Mouse (Mus musculus) stomach, postnatal 0 days (tissue): ENCODE data around the gene Il18. TPM values are rescaled to one million over a fixed set of nuclear protein-coding genes. Genes with fewer than 3 reads are reported as not detected.

Experiments used
- ATAC-seq: fragments of 200-750 bp; cut with Nextera tagmentation; 2 replicates; pipeline ENCODE4 v1.8.0; 2017; ENCODE audit not compliant: low FRiP score, low TSS enrichment
- DNase-seq: peaks from one replicate; pipeline ENCODE4 v3.0.0-alpha.2; 2016; ENCODE audit warnings: low spot score
- H3K27ac ChIP-seq: fragments of 300-500 bp; sonication (generic); replicated peaks from 2 replicates; pipeline ENCODE4 v1.5.1; 2014; ENCODE audit warnings: mild to moderate bottlenecking, control low read depth
- H3K27me3 ChIP-seq: fragments of 300-500 bp; sonication (generic); 2 replicates; pipeline ENCODE4 v1.6.1; 2014; ENCODE audit warnings: low read length; ENCODE audit not compliant: control insufficient read depth, insufficient read depth
- H3K36me3 ChIP-seq: fragments of 300-500 bp; sonication (generic); 2 replicates; pipeline ENCODE4 v1.6.1; 2014; ENCODE audit warnings: low read length, mixed read lengths; ENCODE audit not compliant: control insufficient read depth, insufficient read depth
- H3K4me1 ChIP-seq: fragments of 300-500 bp; sonication (generic); replicated peaks from 2 replicates; pipeline ENCODE4 v1.6.1; 2014; ENCODE audit warnings: antibody characterized with exemption; ENCODE audit not compliant: control insufficient read depth, insufficient read depth
- H3K4me2 ChIP-seq: fragments of 300-500 bp; sonication (generic); replicated peaks from 2 replicates; pipeline ENCODE4 v1.6.1; 2014; ENCODE audit warnings: low read depth, mild to moderate bottlenecking, control low read depth, moderate library complexity
- H3K4me3 ChIP-seq: fragments of 300-500 bp; sonication (generic); 2 replicates; pipeline ENCODE4 v1.5.1; 2014; ENCODE audit warnings: low read depth, low read length, control low read depth
- H3K9ac ChIP-seq: fragments of 300-500 bp; sonication (generic); 2 replicates; pipeline ENCODE4 v1.6.1; 2014; ENCODE audit warnings: mild to moderate bottlenecking, low read length, control low read depth, mixed read lengths
- H3K9me3 ChIP-seq: fragments of 300-500 bp; sonication (generic); 2 replicates; pipeline ENCODE4 v1.6.1; 2016; ENCODE audit warnings: low read length; ENCODE audit not compliant: control insufficient read depth
- CTCF ChIP-seq: IDR thresholded peaks from 2 replicates; pipeline ENCODE4 v1.5.1; 2016; ENCODE audit warnings: antibody characterized with exemption, low read depth, mild to moderate bottlenecking, moderate library complexity
- EP300 ChIP-seq: optimal IDR thresholded peaks from 2 replicates; pipeline ENCODE3; 2016; ENCODE audit warnings: antibody characterized with exemption
- WGBS: fragments of 180-500 bp; shearing (Covaris S2); extraction: QIAGEN DNeasy Blood & Tissue Kit; methylation state at CpG from one replicate; pipeline ENCODE4 v1.1.7; 2014; 5-methylcytosine and 5-hydroxymethylcytosine counted together
- polyA plus RNA-seq: library from polyadenylated mRNA; unstranded; fragments of >200 nt; fragmentation: Nextera tagmentation; extraction: Ambion mirVana; gene quantifications from 2 replicates; pipeline ENCODE4 v1.2.1, GENCODE M21; 2015

The Il18 gene
- polyA plus RNA-seq, 1 experiment from 2014 or later, result 290 TPM

DNA sequence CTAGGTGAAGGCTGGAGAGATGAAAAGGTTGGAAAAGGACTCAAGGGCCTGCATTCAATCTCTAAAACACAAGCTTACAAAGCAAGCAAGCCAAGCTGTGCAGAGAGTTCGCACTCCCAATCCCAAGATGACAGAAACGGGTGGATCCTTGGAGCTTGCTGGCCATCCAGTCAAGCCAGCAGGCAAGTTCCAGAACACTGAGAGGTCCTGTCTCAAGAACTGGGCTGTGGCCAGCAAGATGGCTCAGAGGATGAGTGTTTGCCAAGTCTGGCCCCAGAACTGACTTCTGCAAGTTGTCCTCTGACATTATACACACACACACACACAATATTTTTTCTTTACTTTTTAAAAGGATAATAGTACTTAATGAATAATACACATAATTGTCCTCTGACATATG lies 13.3 kb downstream of the Il18 start:
- Histone ChIP-seq H3K27me3 (no peaks in the 10 kb centered on the region), H3K36me3 (no peaks in the 10 kb centered on the region), H3K4me3 (no peak overlapping the region), H3K27ac (no peak overlapping the region), H3K9me3 (no peaks in the 10 kb centered on the region), H3K4me2 (no peak overlapping the region), H3K4me1 (no peaks in the 10 kb centered on the region), H3K9ac (no peak overlapping the region)
- TF ChIP-seq EP300 (no peak), CTCF (no peak)
- DNase-seq (no peak), ATAC-seq (no peak)
- 72% methylated on average over 2 of the region's 2 CpGs for WGBS

DNA sequence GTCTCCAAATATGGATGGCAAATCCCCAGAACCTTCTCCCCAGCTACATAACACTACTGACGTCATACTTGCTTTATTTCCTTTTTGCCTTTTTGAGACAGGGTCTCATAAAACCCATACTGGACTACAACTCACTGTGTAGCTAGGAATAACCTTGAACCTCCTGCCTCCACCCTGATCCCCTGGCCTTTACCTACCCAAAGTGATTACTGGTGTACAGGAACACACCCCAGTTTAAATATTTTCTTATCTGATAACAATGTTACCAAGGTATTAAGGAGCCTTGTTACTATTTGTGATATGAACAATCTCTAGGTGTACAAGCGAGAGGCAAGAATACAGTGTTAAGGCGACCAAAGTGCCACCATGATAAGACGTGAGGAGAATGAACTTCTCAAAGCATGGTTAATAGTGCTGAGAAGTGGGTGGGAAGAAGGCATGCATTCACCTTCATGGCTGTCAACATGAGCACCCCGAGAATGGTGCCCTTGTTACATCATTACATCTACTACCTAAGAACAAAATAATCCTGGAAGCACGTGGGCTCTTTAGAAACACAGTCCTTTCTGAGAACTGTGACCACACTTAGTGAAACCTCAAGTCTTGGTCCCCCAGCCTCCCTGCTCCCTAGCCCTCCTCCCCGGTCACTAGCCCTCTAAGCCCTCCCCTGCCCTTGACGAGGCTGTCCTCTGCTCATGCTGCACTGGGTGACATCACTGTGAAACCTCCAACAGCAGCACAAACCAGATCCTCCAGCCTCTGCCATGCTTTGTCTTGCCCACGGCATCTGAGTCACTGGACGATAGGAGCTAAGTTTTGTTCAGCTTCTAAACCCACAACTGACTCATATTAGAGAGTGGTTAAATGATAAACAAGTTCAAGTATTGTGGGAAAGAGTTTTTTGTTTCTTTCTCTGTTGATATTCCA lies 15.2 kb downstream of the Il18 start:
- Histone ChIP-seq H3K27ac (peak overlapping the region; percentile 71), H3K4me2 (no peak overlapping the region)
- ATAC-seq, result peak; percentile 93

DNA sequence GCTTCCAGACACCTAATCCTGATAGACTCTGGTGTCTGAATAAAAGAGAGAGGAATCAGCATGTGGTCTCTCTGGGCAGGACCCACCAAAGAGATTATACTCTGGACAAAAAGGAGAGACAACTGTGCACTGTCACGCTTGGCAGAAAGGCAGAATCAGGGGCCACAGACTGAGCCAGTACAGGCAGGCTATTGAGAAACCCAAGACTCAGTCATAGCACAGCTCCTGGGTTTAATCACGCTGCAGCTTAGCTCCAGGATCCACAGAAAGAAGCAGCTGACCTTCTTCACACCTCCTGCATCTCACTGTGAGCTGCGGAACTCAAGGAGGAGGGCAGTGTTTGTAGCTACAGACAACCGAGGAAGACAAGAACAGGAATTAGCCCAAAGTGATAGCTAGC lies 25.7 kb downstream of the Il18 start:
- no peaks in the 10 kb centered on the region for H3K27me3 ChIP-seq
- no peak overlapping the region for H3K4me2 ChIP-seq
- no peak overlapping the region for H3K4me3 ChIP-seq
- TF ChIP-seq EP300 (no peak), CTCF (no peak)
- no peak overlapping the region for H3K27ac ChIP-seq
- no peak for ATAC-seq
- no peak for DNase-seq
- no peaks in the 10 kb centered on the region for H3K36me3 ChIP-seq
- WGBS, result 33% methylated on average over 4 of the region's 4 CpGs
- H3K4me1 ChIP-seq, result no peaks in the 10 kb centered on the region
- H3K9ac ChIP-seq, result no peak overlapping the region
- no peaks in the 10 kb centered on the region for H3K9me3 ChIP-seq

More for the DNA sequence above, 15.2 kb downstream of the Il18 start:
- no peaks in the 10 kb centered on the region for H3K4me1 ChIP-seq
- H3K4me3 ChIP-seq, result no peak overlapping the region
- H3K9ac ChIP-seq, result no peak overlapping the region
- H3K9me3 ChIP-seq, result no peaks in the 10 kb centered on the region
- TF ChIP-seq CTCF, result no peak
- no peak for TF ChIP-seq EP300
- H3K27me3 ChIP-seq, result no peaks in the 10 kb centered on the region
- peak; percentile 68 for DNase-seq
- H3K36me3 ChIP-seq, result no peaks in the 10 kb centered on the region
- 57% methylated on average over 10 of the region's 10 CpGs for WGBS

DNA sequence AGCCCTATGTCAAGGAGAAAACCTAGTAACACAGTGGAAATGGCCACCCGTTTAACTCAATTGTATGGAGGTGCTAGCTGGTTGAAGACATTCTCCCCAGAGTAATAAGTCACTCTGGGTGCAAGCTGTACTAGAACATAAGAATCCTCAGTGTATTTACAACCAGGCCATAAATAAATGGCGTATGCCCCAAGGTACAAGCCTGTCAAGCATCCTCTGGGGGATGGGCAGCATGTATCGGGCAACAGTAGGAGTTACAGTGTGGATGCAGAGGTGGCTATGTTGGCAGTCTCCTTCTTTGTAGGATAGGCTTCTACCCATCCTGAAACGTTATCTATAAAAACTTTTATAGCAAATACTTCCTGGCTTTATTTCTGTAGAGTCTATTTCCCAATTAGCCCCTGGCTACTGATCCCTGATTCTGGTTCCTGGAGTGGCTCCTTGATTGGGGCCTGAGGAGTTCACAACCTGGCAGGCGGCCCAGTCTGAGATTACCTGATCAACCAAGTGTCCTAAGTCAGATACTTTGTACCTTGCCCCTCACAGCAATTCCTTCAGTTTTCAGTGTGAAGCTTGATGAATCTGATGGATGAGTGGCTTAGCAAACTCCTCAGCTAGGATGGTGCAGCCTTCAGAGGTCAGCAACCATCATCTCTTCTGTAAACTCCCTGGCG lies 30.7 kb downstream of the Il18 start:
- Histone ChIP-seq H3K4me3 (no peak overlapping the region), H3K4me1 (no peaks in the 10 kb centered on the region), H3K9me3 (no peaks in the 10 kb centered on the region), H3K27ac (no peak overlapping the region), H3K9ac (no peak overlapping the region), H3K36me3 (no peaks in the 10 kb centered on the region), H3K4me2 (no peak overlapping the region), H3K27me3 (no peaks in the 10 kb centered on the region)
- WGBS, result 68% methylated on average over 6 of the region's 6 CpGs
- no peak for ATAC-seq
- no peak for DNase-seq
- no peak for TF ChIP-seq CTCF
- TF ChIP-seq EP300, result no peak

DNA sequence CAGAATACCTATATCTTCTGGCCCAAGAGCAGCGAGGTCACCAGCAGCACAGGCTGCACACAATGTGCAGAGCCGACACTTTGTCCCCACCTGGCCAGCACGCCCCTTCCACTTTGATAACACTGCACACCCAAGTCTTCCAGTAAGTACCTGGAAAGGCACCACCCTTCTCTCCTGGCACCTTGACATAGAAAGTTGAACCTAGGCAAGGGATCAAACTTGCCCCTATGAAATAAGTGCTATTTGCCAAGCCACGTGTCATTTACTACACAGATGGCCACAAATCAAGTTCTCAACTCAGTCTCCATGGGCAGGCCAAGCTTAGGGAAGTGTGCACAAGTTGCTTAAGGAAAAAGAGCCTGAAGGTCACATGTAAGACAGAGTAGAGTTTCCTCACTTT lies 32.3 kb downstream of the Il18 start:
- no peak overlapping the region for H3K4me2 ChIP-seq
- no peak overlapping the region for H3K4me3 ChIP-seq
- TF ChIP-seq EP300, result no peak
- no peak for TF ChIP-seq CTCF
- peak overlapping the region; percentile 1; the same call in 1 of the 2 replicates for H3K27ac ChIP-seq
- no peaks in the 10 kb centered on the region for H3K4me1 ChIP-seq
- H3K9ac ChIP-seq, result no peak overlapping the region
- no peaks in the 10 kb centered on the region for H3K36me3 ChIP-seq
- ATAC-seq (peak; percentile 79), DNase-seq (peak; percentile 70)
- H3K9me3 ChIP-seq, result no peaks in the 10 kb centered on the region
- no peaks in the 10 kb centered on the region for H3K27me3 ChIP-seq
- 45% methylated on average over 4 of the region's 4 CpGs for WGBS
